Mouse (Mus musculus): Measurements from ENCODE around the gene Cd248. TPM values are rescaled to one million over a fixed set of nuclear protein-coding genes. Genes with fewer than 3 reads are reported as not detected.

Cd248 gene
- total and polyA plus RNA-seq, 2 experiments from 2014 or later = 7.8 to 24.4 TPM

- Histone ChIP-seq H3K4me3 (ENCODE audit: low read depth, low read length) (peak overlapping the region; percentile 53), H3K27ac (ENCODE audit: low read depth) (no peak overlapping the region; the same call in 1 of the 2 replicates), H3K9ac (replicated peaks; ENCODE audit: low read depth, low read length) (peak overlapping the region; percentile 56; the same call in 1 of the 2 replicates), H3K4me1 (ENCODE audit: control insufficient read depth, insufficient read depth) (peaks cover 21% of the 10 kb centered on the region), H3K27me3 (ENCODE audit: control insufficient read depth, insufficient read depth, low read length) (peaks cover 38% of the 10 kb centered on the region), H3K4me2 (ENCODE audit: low read depth, low read length) (peak overlapping the region; percentile 89), H3K9me3 (replicated peaks; ENCODE audit: control insufficient read depth, low read length) (no peaks in the 10 kb centered on the region), H3K36me3 (replicated peaks; ENCODE audit: control insufficient read depth, insufficient read depth, low read length) (no peaks in the 10 kb centered on the region)
- 43% methylated on average over 21 of the region's 21 CpGs for WGBS
- ATAC-seq (ENCODE audit: insufficient read depth, low read depth) = no peak
- TF ChIP-seq CTCF (IDR thresholded peaks at IDR 0.05; ENCODE audit: low read depth) (no peak), EP300 (IDR thresholded peaks at IDR 0.05; ENCODE audit: low read depth) (no peak)
- DNase-seq (ENCODE audit: low spot score) = no peak
Observed at GRCm38 (mm10) chr19:5068570-5069234, 824 bp downstream of the Cd248 start.

DNA sequence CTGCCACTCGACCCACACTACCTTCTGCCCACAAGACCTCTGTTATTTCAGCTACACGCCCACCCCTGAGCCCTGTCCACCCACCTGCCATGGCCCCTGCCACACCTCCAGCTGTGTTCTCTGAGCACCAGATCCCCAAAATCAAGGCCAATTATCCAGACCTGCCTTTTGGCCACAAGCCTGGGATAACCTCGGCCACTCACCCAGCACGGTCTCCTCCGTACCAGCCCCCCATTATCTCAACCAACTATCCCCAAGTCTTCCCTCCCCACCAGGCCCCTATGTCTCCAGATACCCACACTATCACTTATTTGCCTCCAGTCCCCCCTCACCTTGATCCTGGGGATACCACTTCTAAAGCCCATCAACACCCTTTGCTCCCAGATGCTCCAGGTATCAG is 1.6 kb downstream of the Cd248 start:
- no peak overlapping the region for H3K27ac ChIP-seq (ENCODE audit: low read depth)
- 85% methylated on average over 5 of the region's 5 CpGs for WGBS

GRCm38 (mm10) chr19:5069978-5070377 is 2.1 kb downstream of the Cd248 start:
- Histone ChIP-seq H3K4me3 (ENCODE audit: low read depth, low read length) (no peak overlapping the region), H3K9ac (replicated peaks; ENCODE audit: low read depth, low read length) (no peak overlapping the region), H3K36me3 (replicated peaks; ENCODE audit: control insufficient read depth, insufficient read depth, low read length) (no peaks in the 10 kb centered on the region), H3K9me3 (replicated peaks; ENCODE audit: control insufficient read depth, low read length) (no peaks in the 10 kb centered on the region), H3K4me2 (ENCODE audit: low read depth, low read length) (peak overlapping the region; percentile 78), H3K27me3 (ENCODE audit: control insufficient read depth, insufficient read depth, low read length) (peaks cover 38% of the 10 kb centered on the region), H3K4me1 (ENCODE audit: control insufficient read depth, insufficient read depth) (peaks cover 21% of the 10 kb centered on the region), H3K27ac (ENCODE audit: low read depth) (no peak overlapping the region)
- DNase-seq (ENCODE audit: low spot score) (no peak), ATAC-seq (ENCODE audit: insufficient read depth, low read depth) (no peak)
- 84% methylated on average over 7 of the region's 7 CpGs for WGBS
- no peak for TF ChIP-seq EP300 (IDR thresholded peaks at IDR 0.05; ENCODE audit: low read depth)
- TF ChIP-seq CTCF (IDR thresholded peaks at IDR 0.05; ENCODE audit: low read depth) = no peak

More for the DNA sequence above, 1.6 kb downstream of the Cd248 start:
- TF ChIP-seq CTCF (IDR thresholded peaks at IDR 0.05; ENCODE audit: low read depth) (no peak), EP300 (IDR thresholded peaks at IDR 0.05; ENCODE audit: low read depth) (no peak)
- ATAC-seq (ENCODE audit: insufficient read depth, low read depth) = no peak
- Histone ChIP-seq H3K9ac (replicated peaks; ENCODE audit: low read depth, low read length) (no peak overlapping the region), H3K36me3 (replicated peaks; ENCODE audit: control insufficient read depth, insufficient read depth, low read length) (no peaks in the 10 kb centered on the region), H3K4me3 (ENCODE audit: low read depth, low read length) (0 out of 2 replicates have a peak overlapping the region, but pooled peaks have one; percentile 53), H3K4me2 (ENCODE audit: low read depth, low read length) (peak overlapping the region; percentile 89), H3K4me1 (ENCODE audit: control insufficient read depth, insufficient read depth) (peaks cover 21% of the 10 kb centered on the region), H3K27me3 (ENCODE audit: control insufficient read depth, insufficient read depth, low read length) (peaks cover 38% of the 10 kb centered on the region), H3K9me3 (replicated peaks; ENCODE audit: control insufficient read depth, low read length) (no peaks in the 10 kb centered on the region)
- no peak for DNase-seq (ENCODE audit: low spot score)

GRCm38 (mm10) chr19:5071077-5071476 is 3.2 kb downstream of the Cd248 start:
- Histone ChIP-seq H3K27me3 (ENCODE audit: control insufficient read depth, insufficient read depth, low read length) (peaks cover 38% of the 10 kb centered on the region), H3K9ac (replicated peaks; ENCODE audit: low read depth, low read length) (0 out of 2 replicates have a peak overlapping the region, but pooled peaks have one; percentile 17), H3K9me3 (replicated peaks; ENCODE audit: control insufficient read depth, low read length) (no peaks in the 10 kb centered on the region), H3K27ac (ENCODE audit: low read depth) (no peak overlapping the region), H3K4me1 (ENCODE audit: control insufficient read depth, insufficient read depth) (peaks cover 21% of the 10 kb centered on the region), H3K4me3 (ENCODE audit: low read depth, low read length) (peak overlapping the region; percentile 50), H3K4me2 (ENCODE audit: low read depth, low read length) (peak overlapping the region; percentile 78), H3K36me3 (replicated peaks; ENCODE audit: control insufficient read depth, insufficient read depth, low read length) (no peaks in the 10 kb centered on the region)
- 35% methylated on average over 11 of the region's 11 CpGs for WGBS
- TF ChIP-seq CTCF (IDR thresholded peaks at IDR 0.05; ENCODE audit: low read depth) = no peak
- no peak for TF ChIP-seq EP300 (IDR thresholded peaks at IDR 0.05; ENCODE audit: low read depth)
- no peak for DNase-seq (ENCODE audit: low spot score)
- ATAC-seq (ENCODE audit: insufficient read depth, low read depth) = no peak

DNA sequence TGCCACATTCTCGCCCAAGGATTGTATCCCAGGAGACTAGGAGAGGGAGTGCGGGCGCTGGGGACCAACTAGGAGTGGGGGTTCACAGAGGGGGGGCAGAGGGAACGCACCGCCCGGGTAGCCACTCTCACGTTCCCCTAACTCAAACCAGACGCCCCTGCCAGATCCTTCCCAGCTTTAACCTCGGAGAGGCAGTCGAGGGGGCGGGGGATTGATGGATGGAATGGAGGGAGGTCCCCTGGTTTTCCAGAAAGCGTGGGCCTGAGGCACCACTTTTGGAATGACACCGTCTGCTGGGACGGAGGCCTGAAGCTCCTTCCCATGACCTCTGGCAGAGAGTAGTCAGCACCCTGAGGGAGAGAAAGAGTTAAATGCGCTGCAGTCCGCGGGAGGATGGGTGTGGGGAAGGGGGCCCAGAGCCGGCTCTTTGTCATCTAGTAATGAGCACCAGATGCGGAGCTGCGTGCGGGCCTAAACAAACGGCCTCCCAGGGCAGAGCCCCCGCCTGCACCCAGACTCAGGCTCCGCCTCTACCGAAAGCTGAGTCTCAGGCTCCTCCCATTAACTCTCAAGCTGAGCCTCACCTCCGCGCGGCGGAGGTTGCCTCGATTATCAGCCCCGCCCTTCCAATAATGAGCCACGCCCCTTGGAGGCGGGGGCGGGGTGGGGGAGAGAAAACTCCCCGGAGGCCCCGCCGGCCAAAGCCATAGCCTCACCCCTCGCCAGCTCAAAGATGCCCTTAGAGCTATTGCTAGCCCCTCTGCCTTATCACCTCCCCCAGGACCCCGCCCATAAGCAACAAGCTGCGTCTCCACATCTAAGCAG is 3.9 kb downstream of the Cd248 start:
- TF ChIP-seq EP300 (IDR thresholded peaks at IDR 0.05; ENCODE audit: low read depth) (no peak), CTCF (IDR thresholded peaks at IDR 0.05; ENCODE audit: low read depth) (no peak)
- H3K4me1 ChIP-seq (ENCODE audit: control insufficient read depth, insufficient read depth) = peaks cover 20% of the 10 kb centered on the region
- peak; percentile 69 for ATAC-seq (ENCODE audit: insufficient read depth, low read depth)

More for the DNA sequence above, 3.9 kb downstream of the Cd248 start:
- peaks cover 37% of the 10 kb centered on the region for H3K27me3 ChIP-seq (ENCODE audit: control insufficient read depth, insufficient read depth, low read length)
- no peaks in the 10 kb centered on the region for H3K9me3 ChIP-seq (replicated peaks; ENCODE audit: control insufficient read depth, low read length)
- no peaks in the 10 kb centered on the region for H3K36me3 ChIP-seq (replicated peaks; ENCODE audit: control insufficient read depth, insufficient read depth, low read length)
- H3K4me2 ChIP-seq (ENCODE audit: low read depth, low read length) = peak overlapping the region; percentile 78
- 2% methylated on average over 40 of the region's 40 CpGs for WGBS
- DNase-seq (ENCODE audit: low spot score) = peak; percentile 57
- peak overlapping the region; percentile 41; the same call in 1 of the 2 replicates for H3K27ac ChIP-seq (ENCODE audit: low read depth)
- H3K4me3 ChIP-seq (ENCODE audit: low read depth, low read length) = peak overlapping the region; percentile 50
- peak overlapping the region; percentile 17; the same call in 1 of the 2 replicates for H3K9ac ChIP-seq (replicated peaks; ENCODE audit: low read depth, low read length)
